Mouse (Mus musculus): Measurements from ENCODE around the gene Gp9.

GRCm38 (mm10) chr6:87784033-87784432 lies 6.2 kb downstream of the Gp9 start:
- TF ChIP-seq CTCF (IDR thresholded peaks at IDR 0.05; ENCODE audit: extremely low read depth, insufficient read depth, low read length), result no peak
- no peak for TF ChIP-seq POLR2A (IDR thresholded peaks at IDR 0.05; ENCODE audit: extremely low read depth, insufficient read depth, low read length)
